Mouse (Mus musculus) right cerebral cortex, postnatal 4 days (tissue): Measurements from ENCODE around the gene Slc24a3.

Source experiments
- DNase-seq: peaks from one replicate; pipeline ENCODE4 v3.0.0-alpha.2; 2022

Slc24a3 gene

DNA sequence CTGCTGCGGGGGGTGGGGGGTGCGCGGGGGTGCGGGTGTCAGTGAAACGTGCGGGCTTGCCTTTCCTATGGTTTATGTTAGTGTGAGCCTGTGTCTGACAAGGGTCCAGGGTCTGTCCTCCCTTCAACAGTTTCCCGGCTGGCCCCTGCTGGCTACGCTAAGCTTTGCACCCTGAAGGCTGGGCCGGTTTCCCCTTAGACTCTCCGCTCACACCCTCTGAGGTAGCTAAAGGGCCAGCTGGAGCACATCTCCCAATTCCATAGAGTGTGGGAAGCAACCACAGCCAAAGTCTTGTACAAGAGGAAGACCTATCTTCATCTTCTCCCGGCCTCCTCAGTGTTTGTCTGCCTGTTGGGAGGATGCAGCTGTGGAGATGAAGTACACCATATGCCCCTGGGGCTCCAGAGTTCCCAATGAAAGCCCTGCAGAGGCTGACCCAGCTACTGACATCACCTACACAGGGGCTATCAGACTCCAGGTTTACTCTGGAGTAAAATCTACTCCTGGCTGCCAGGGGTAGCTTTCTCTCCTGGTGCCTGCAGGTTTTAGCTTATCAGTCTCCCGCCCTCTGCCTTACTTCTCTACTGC is 487.9 kb downstream of the Slc24a3 start:
- no peak for DNase-seq

DNA sequence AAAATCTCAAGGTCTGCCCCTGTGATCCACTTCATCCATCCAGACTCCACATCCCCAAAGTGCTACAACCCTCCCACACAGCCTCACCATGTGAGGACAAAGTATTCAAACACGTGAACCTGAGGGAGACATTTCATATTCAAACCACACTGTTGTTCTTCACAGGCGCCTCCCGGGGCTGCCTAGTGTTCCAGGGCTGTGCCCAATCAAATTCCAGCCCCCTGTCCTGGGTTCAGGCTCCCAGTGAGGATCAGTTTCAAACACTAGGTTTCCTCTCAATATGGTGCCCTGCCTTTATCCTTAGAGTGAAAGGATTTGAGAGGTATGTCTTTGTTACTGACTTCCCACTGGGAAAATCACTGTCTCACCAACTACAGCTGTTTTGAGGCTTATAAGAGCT is 488.6 kb downstream of the Slc24a3 start:
- no peak for DNase-seq

DNA sequence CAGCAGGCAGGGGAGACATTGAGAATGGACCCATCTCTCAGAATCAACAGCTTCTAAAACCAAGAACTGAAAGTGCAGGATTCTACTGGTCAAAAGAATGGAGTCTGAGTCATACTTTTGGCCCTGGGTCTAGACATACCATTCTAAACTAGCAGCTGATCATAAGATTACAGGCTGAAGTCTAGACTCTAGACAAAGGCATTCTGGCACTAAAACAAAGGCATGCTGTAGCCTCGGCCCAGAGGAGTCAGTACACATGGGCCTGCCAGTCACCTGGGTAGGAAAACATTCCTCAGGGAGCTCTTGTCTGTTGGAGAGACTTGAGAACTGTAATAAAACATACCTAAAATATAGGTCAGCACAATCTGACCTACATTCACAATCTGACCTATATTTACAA is 489.2 kb downstream of the Slc24a3 start:
- DNase-seq: no peak

DNA sequence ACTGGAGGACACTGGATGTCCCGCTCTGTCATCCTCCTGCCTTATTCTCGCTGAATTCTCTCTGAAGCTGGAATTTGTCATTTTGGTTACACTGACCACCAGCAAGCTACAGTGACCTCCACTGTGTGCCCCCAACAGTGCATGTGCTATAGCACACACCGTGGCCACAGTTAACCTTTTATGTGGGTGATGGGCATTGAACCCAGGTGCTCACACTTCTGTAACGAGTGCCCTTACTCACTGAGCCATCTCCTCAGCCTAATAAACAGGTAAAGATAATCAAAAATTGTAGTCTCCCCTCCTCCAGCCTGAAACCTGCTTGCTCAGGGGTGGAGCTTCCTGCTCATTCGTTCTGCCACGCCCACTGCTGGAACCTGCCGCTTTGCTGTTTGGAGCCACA is 493.7 kb downstream of the Slc24a3 start:
- DNase-seq: no peak

DNA sequence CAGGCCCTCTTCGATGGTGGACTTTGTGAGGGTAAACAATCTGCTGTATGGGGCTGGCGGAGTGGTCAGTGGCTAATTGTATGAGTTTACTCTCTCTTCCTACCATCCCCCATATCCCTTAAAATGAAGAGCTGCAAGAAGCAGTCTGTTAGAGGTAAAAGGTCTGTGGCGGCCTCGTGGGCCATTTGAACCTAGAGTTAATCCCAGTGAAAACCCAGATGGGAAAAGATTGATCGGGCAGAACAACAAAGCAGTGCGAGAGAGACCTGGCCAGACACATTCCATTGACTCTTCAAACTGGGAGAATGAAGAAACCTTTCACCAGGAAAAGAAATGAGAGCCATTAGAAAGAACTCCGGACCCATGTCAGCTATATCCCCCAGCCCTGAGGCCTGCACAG is 496.3 kb downstream of the Slc24a3 start:
- DNase-seq: no peak

DNA sequence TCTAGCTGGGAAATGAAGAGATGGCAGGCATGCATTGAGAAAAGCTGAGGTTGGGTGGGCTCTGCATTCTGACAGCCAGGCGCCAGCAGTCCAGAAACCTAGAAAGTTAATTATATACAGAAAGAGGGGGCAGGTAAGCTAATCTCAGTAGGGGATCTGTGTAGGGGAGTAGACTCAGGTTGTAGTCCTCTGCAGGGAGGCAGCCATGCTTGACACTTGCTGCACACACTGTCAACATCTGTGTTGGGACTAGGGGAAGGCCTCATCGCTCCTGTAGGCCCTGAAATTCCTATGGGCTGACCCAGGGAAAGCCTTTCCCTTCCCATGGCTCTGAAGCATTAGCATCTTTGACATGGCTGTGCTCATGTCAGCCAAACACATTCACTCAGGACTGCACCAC is 496.8 kb downstream of the Slc24a3 start:
- no peak for DNase-seq

DNA sequence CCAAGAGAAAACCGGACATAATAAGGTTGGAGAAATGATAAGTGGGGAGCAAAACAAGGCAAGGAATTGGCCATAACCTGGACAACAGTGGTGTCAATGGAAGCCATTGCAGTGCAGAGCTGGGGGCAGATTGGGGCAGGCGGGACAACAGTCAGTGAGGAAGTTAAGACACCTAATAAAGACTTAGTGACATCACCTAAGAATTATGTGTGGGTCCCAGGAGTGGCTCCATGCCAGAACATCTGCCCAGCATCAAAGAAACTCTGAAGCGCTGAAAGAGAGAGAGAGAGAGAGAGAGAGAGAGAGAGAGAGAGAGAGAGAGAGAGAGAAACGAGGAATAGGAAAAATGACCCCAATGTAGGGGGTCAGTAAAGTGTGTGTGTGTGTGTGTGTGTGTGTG is 500.6 kb downstream of the Slc24a3 start:
- no peak for DNase-seq

DNA sequence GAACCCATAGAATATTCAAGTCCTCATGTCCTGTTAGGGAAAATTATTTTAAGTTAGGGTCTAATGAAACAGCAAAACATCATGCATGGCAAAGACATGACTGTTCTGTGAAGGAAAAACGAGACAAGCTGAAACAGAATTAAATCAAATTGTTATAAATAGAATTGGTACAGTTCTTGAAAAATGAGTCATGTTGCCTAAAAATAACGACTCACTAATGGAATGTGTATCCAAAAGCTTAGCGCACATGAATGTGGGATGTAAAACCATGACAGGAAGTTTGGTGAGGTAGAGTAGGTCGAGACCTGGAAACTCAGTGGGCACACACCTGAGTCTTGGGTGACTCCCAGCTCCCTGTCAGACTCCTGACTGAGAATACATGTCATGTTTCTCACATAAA is 502.6 kb downstream of the Slc24a3 start:
- DNase-seq: no peak

DNA sequence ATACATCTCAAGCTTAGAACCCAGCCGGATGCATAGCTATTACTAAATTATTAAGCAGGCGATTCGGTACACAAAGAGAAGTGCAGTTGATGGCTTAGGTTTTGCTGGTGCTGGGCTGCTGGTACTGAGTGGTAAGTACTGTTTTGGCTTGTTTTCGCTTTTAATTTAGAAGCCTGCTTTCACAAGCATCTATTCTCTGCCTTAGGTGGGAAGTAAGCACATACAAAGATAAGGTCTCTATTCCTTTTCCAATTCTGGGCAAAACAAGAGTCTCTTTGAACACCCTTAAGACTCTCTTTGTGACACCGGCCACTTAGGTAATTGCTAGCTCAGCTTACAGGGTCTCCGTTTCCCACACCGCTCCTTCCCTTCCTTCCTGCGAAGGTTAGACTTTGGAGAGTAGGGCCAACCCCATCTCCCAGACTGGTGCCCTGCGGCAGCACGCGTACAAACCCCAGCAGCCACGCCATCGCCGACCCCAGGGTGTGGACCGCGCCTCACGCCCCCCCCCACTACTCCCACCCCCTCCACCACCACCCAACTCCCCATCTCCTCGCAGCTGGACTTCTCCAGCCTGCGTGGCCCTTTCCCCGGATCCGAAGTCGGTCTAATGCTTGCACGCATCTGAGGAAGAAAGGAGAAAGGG is 507.1 kb downstream of the Slc24a3 start:
- DNase-seq: no peak

DNA sequence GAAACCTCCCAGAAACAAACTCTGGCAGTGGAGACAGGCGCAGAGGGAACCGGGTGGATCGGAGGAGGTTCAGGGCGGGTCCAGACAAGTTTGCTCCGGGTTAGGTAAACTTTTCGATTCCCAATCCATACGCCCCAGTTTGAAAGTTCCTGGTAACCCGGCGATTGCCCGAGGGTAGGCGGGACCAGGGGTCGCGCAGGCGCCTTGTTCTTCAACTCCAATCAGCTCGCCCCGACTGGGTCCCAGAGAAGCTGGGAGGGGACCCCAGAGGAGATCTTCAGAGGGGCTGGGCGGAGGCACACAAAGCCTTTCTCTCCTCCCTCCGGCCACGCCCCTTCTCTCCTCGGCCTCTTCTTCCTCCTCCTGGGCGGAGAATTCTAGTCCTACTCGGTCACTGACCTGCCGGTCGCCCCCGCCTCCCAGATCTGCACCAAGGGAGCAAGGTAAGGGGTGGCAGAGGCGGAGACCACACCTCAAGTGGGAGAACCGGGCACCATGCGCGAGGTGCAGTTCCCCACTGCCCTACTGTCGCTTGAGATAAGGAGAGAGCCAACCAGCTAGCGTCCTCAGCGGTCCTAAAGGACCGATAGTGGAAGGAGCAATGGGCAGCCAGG is 507.7 kb downstream of the Slc24a3 start, which contains the start of gene Rin2:
Rin2 (plus strand) TSS at position 74 of the 614 bp plus-strand sequence.
- DNase-seq: peak; percentile 32

DNA sequence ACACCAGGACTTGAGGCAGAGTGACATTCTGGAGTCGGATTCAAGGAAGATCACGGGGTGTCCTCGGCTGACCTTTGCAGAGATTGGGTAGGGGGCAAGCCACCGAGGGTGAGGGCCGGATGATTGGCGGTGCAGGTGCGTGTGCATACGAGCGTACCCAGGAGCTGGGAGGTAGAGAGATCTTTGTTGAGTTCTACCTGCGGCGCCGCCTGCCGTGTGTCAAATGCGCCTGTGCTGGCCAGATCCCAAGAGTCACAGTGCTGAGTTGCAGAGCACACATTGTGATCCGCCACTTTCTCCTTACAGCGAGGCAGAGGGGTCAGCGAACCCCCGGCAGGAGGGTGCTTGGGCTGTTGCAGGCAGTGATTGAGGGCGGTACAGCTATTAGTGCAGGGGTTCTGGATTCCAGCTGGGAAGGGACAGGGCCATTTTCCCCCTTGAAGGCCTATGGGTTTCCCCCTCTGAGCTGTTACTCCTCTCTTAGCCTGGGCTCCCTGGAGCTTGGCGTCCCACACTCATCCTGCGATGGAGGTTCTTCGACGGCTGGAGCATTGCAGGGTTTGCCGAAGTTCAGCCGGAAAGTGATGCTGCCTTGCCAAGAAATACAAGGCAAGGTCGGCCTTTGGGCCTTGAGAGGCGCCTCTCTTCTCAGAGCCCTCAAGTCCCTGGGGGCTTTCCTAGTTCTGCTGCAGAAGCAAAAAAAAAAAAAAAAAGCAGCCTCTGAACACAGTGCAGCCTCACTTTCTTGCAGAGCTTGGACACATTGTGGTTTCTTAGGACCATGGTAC is 508.4 kb downstream of the Slc24a3 start:
- peak; percentile 32 for DNase-seq

DNA sequence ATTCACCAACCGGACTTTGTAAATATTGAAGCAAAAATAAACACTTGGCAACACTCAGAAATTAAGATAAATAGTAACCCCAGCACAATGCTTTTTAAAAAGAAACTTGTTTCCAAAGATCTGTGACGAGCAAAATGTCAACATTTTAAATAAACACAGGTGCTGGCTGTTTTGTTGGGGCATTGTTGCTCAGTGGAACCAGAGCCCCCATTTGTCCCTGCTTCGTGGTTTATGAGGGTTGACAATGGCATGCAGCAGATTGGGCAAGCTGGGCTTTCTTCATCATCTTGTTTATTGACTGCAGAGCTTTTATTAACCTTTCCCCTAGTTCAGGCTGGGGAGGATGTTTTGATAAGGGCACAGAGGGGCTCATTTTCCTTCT is 509.0 kb downstream of the Slc24a3 start:
- DNase-seq: no peak

DNA sequence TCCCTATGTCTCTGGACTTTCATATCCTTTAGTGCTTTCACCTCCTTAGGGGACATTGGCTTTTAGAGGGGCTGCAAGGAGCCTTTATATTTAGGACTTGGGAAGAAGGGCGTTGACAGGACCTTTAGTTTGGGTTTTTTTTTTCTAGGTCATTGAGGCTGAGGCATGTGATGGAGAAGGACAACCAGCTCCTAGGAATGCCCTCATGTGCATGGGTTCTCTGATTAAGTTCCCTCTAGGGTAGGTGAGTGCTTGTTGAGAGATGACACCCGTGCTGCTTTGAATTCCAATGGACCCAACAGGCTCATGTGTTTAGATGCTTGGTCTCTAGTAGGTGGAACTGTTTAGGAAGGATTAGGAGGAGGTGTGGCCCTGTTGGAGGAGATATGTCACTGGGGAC is 509.4 kb downstream of the Slc24a3 start:
- no peak for DNase-seq

DNA sequence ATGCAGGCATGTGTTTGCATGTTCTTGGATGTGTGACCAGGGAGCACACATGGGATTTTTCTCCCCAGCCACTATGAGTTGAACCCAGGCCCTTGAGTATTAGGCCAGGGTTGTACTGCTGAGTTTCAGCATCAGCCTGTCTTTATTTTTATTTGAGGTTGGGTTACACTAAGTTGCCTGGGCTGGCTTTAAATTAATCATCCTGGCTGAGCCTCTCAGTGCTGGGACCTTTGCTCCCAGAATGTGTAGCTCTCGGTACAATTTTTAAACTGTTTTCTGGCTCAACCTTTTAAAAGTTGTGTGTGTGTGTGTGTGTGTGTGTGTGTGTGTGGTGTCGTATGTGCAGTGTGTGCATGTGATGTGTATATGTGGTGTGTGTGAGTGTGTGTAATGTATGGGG is 512.6 kb downstream of the Slc24a3 start:
- no peak for DNase-seq

DNA sequence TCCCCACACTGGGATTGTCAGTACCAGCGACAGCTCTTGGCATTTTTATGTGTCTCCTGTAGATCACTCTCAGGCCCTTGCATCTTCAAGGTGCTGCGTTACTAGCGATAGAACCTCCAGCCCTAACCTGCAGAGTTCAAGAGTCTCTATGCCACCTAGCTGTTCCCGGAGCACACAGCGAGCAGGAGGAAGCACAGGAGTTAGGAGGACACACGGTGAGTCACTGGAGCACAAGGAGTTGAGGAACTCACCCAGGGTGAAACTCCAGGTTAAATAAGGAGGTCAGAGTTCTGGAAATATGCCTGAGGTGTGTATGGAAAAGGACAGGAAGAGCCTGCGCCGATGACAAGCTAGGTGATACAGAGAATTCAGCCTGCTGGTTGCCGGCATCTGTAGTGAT is 513.2 kb downstream of the Slc24a3 start:
- DNase-seq: no peak

DNA sequence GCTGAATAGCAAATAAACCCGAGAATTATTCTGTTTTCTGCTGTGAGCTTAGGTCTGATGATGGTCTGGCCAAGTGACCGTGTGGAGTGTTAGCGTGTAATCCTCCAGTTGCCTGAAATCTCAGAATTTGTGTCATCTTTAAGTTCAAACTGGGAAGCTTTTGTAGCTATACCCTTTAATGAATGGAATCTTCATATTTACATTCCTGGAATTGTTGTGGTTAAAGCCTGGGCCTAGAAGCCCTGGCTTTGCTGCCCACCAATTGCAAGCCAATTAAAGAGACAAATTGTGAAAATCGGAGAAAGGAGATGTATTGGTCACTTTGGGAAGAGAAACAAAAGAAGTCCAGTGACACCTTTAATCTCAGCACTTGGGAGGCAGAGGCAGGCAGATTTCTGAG is 514.1 kb downstream of the Slc24a3 start:
- no peak for DNase-seq

DNA sequence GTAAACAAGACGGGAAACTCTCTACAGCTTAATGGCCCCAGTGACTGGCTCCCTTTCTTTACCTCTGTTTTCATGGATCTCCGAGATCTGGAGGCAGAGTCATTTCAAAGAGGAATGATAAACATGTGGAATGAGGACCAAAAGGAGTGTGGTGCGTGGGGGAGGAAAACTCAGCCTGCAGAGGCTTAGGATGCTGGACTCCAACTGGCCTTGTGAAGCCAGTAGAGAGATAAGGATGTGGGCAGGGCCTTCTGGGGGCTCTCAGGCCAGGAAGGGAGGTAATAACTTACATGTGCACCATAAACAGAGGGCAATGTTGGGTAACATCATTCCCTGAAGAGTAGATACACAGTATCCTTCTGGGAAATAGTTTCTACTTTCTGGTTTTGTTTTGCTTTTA is 515.4 kb downstream of the Slc24a3 start:
- no peak for DNase-seq

DNA sequence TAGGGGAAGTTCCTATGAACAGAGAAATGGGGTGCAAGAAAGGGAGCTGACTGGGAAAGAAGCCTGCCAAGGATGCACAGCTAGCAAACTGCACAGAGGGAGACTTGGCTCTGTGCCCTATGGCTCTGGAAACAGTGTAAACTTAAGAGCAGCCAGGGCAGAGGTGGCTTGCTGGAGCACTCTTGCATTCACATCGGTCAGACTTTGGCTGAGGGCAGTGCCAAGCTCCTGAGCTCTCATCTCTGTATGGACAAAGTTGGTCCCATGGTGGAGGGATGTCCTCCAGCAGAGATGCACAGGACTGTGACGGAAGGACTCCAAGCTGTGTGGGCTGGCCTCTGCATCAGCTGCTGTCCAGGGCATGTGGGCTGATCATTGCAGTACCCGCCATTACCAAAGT is 516.0 kb downstream of the Slc24a3 start:
- DNase-seq: peak; percentile 27

DNA sequence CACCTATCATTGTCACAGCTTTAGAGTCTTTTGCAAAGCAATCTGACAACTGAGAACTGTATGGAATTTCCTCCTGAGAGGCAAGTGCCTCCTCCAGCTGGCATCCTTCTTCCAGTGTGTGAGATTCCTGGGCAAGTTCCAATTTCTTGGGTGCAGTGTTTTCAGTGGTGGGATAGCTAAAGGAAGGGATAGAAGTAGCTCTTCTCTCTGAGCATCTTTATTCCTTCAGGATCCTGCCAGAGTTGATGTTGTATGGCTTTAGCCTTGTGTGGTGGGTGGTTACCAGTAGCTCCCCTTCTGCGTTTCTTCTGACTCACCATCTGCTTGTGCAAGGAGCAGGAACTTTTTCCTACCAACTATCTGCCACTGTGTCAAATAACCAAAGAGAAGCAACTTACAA is 516.6 kb downstream of the Slc24a3 start:
- DNase-seq: no peak

DNA sequence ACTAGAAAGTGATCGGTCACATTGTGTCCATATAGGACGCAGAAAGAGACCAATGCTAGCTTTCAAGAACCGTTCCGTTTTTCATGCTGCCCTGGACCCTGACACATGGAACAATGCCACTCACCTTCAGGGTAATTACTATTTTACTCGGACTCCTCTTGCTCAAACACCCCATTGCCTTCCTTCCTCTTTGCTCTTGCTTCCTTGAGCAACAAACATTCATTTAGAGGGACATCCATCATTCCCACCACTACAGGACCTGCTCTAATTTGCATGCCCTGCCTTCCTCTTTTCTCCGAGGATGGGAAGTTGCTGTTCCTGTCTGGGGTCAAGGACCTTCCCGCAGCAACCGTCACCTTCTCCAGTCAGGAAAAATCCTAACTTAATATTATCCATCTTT is 517.3 kb downstream of the Slc24a3 start:
- no peak for DNase-seq

DNA sequence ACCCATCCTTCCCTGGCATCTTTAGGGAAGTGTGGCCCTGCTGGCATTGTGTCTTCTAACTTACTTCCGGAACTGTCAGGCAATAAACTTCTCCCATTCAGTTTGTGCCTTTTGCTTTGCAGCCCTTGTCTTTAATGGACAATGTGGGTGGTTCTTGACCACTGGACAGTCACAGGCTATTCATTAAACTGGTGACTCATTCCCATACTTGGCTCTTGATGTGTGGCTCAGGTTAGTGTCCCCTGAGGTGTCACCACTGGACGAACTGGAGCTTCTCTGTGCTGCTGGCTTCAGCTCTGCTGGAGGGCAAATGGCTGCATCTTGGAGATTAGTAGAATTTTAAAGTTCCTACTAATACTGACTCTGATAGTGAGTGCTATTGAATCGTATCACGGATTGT is 518.5 kb downstream of the Slc24a3 start:
- no peak for DNase-seq

DNA sequence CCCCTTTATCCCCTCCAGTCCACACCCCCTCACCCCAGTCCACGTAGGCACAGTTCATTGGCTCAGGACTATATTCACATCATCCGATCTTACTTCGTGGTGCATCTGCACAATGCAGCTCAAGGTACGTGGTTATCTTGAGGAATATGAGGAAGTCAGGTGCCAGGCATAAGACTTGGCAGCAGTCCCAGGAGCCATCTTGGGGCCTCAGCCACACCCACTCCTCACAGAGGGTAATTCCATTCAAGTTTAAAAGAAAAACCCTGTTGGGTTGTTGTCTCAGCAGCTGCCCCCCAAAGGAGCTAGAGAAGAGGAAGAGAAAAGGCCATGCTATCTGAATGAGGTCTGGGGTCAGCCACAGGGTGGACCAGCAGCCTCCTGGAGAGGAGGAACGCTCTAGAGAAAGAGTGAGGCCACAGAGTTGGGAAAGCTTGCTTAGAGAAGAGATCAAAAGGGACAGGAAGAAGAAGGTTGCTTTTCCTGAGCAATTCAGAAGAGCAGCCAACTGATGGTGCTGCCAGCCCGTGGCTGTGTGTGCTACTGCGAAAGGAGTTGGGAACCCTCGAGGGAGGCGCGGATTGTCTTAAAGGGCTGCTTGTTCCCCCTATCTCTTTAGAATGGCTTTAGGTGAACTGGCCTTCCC is 523.9 kb downstream of the Slc24a3 start:
- DNase-seq: no peak
